Mouse (Mus musculus) limb, embryonic 12.5 days (tissue): Measurements from ENCODE around the gene Mrpl30. TPM values are rescaled to one million over a fixed set of nuclear protein-coding genes. Genes with fewer than 3 reads are reported as not detected.

Experiments used
- ATAC-seq: fragments of 200-750 bp; cut with Nextera tagmentation; 2 replicates; pipeline ENCODE4 v1.8.0; 2017; ENCODE audit warnings: low read depth, moderate TSS enrichment; ENCODE audit not compliant: insufficient number of reproducible peaks, insufficient read depth, low FRiP score, low TSS enrichment
- H3K27ac ChIP-seq: fragments of 300-500 bp; sonication (generic); 2 replicates; pipeline ENCODE4 v1.5.1; 2016; ENCODE audit warnings: mild to moderate bottlenecking, moderate library complexity
- H3K27me3 ChIP-seq: fragments of 300-500 bp; sonication (generic); 2 replicates; pipeline ENCODE4 v1.6.1; 2016; ENCODE audit warnings: mild to moderate bottlenecking, moderate library complexity
- H3K36me3 ChIP-seq: fragments of 300-500 bp; sonication (generic); 2 replicates; pipeline ENCODE4 v1.6.1; 2016; ENCODE audit warnings: mild to moderate bottlenecking, moderate library complexity
- H3K4me1 ChIP-seq: fragments of 300-500 bp; sonication (generic); replicated peaks from 2 replicates; pipeline ENCODE4 v1.6.1; 2016
- H3K4me2 ChIP-seq: fragments of 300-500 bp; sonication (generic); 2 replicates; pipeline ENCODE4 v1.6.1; 2016; ENCODE audit warnings: mild to moderate bottlenecking, moderate library complexity
- H3K4me3 ChIP-seq: fragments of 300-500 bp; sonication (generic); replicated peaks from 2 replicates; pipeline ENCODE4 v1.5.1; 2016; ENCODE audit warnings: mild to moderate bottlenecking
- H3K9ac ChIP-seq: fragments of 300-500 bp; sonication (generic); replicated peaks from 2 replicates; pipeline ENCODE4 v1.6.1; 2016; ENCODE audit warnings: mild to moderate bottlenecking, moderate library complexity
- H3K9me3 ChIP-seq: fragments of 300-500 bp; sonication (generic); 2 replicates; pipeline ENCODE4 v1.6.1; 2016; ENCODE audit warnings: mild to moderate bottlenecking, moderate library complexity
- WGBS: fragments of 180-500 bp; shearing (Covaris S2); methylation state at CpG from one replicate; pipeline ENCODE4 v1.1.7; 2016; 5-methylcytosine and 5-hydroxymethylcytosine counted together
- polyA plus RNA-seq: library from polyadenylated mRNA; unstranded; fragments of >200 nt; fragmentation: Nextera tagmentation; extraction: Ambion mirVana; gene quantifications from 2 replicates; pipeline ENCODE4 v1.2.1, GENCODE M21; 2016

Mrpl30 gene
- polyA plus RNA-seq = 232 and 238 TPM in 2 replicates

- peak; percentile 86 for ATAC-seq
- Histone ChIP-seq H3K9me3 (no peaks in the 10 kb centered on the region), H3K9ac (peak within 1 kb of the TSS; percentile 71), H3K4me3 (peak within 1 kb of the TSS; percentile 72), H3K4me2 (peak within 1 kb of the TSS; percentile 87), H3K36me3 (peaks cover 15% of the 10 kb centered on the region), H3K4me1 (peaks cover 18% of the 10 kb centered on the region), H3K27me3 (no peaks in the 10 kb centered on the region), H3K27ac (peak within 1 kb of the TSS; percentile 73)
- WGBS = under 1% methylated on average over 41 of the region's 41 CpGs
Observed at GRCm38 (mm10) chr1:37890025-37890652, at the start of gene Mrpl30, which contains the start of gene Mitd1. Gene Mrpl30 (plus strand): TSS chr1:37890477. Gene Mitd1 (minus strand): TSS chr1:37890411.

- Histone ChIP-seq H3K4me1 (no peaks in the 10 kb centered on the region), H3K27me3 (no peaks in the 10 kb centered on the region), H3K4me2 (no peak overlapping the region), H3K9ac (no peak overlapping the region), H3K4me3 (no peak overlapping the region), H3K9me3 (no peaks in the 10 kb centered on the region), H3K27ac (no peak overlapping the region), H3K36me3 (no peaks in the 10 kb centered on the region)
- no peak for ATAC-seq
- WGBS = 84% methylated on average over 8 of the region's 8 CpGs
Observed at GRCm38 (mm10) chr1:37846878-37847277, 43.4 kb upstream of the Mrpl30 start.

GRCm38 (mm10) chr1:37850696-37851095 lies 39.6 kb upstream of the Mrpl30 start:
- no peak for ATAC-seq
- Histone ChIP-seq H3K4me2 (no peak overlapping the region), H3K9me3 (no peaks in the 10 kb centered on the region), H3K4me3 (no peak overlapping the region), H3K9ac (no peak overlapping the region), H3K27me3 (no peaks in the 10 kb centered on the region), H3K4me1 (no peaks in the 10 kb centered on the region), H3K27ac (no peak overlapping the region), H3K36me3 (no peaks in the 10 kb centered on the region)
- WGBS = 58% methylated on average over 2 of the region's 2 CpGs

GRCm38 (mm10) chr1:37864511-37865400 lies 25.5 kb upstream of the Mrpl30 start:
- Histone ChIP-seq H3K36me3 (no peaks in the 10 kb centered on the region), H3K27me3 (peaks cover 7% of the 10 kb centered on the region; the same call in 1 of the 2 replicates), H3K27ac (peak overlapping the region; percentile 80), H3K4me2 (peak overlapping the region; percentile 68), H3K4me1 (peaks cover 4% of the 10 kb centered on the region; the same call in 1 of the 2 replicates), H3K9ac (peak overlapping the region; percentile 65), H3K4me3 (peak overlapping the region; percentile 65), H3K9me3 (0 out of 2 replicates have a peak, but pooled peaks cover 3% of the 10 kb centered on the region)
- WGBS = 1% methylated on average over 86 of the region's 90 CpGs
- ATAC-seq = peak; percentile 98

- WGBS = 12% methylated on average over 23 of the region's 23 CpGs
- ATAC-seq = no peak
- peak overlapping the region; percentile 65 for H3K9ac ChIP-seq
- H3K36me3 ChIP-seq = no peaks in the 10 kb centered on the region
- peak overlapping the region; percentile 65 for H3K4me3 ChIP-seq
- H3K4me2 ChIP-seq = peak overlapping the region; percentile 68
- H3K27ac ChIP-seq = peak overlapping the region; percentile 80
- 0 out of 2 replicates have a peak, but pooled peaks cover 3% of the 10 kb centered on the region for H3K9me3 ChIP-seq
- peaks cover 7% of the 10 kb centered on the region; the same call in 1 of the 2 replicates for H3K27me3 ChIP-seq
- peaks cover 4% of the 10 kb centered on the region; the same call in 1 of the 2 replicates for H3K4me1 ChIP-seq
Observed at GRCm38 (mm10) chr1:37865401-37866215, 24.7 kb upstream of the Mrpl30 start.

- H3K27me3 ChIP-seq = peaks cover 7% of the 10 kb centered on the region; the same call in 1 of the 2 replicates
- H3K36me3 ChIP-seq = no peaks in the 10 kb centered on the region
- H3K9ac ChIP-seq = peak within 1 kb of the TSS; percentile 65
- ATAC-seq = no peak
- H3K4me3 ChIP-seq = peak within 1 kb of the TSS; percentile 65
- peak within 1 kb of the TSS; percentile 80 for H3K27ac ChIP-seq
- H3K9me3 ChIP-seq = 0 out of 2 replicates have a peak, but pooled peaks cover 3% of the 10 kb centered on the region
- H3K4me2 ChIP-seq = peak within 1 kb of the TSS; percentile 68
- H3K4me1 ChIP-seq = peaks cover 4% of the 10 kb centered on the region; the same call in 1 of the 2 replicates
- WGBS = 86% methylated on average over 6 of the region's 6 CpGs
Observed at GRCm38 (mm10) chr1:37866286-37866685, 24.0 kb upstream of the Mrpl30 start, which contains the start of gene Tsga10. Gene Tsga10 (minus strand): TSS chr1:37866429.

- 62% methylated on average over 1 of the region's 1 CpGs for WGBS
- H3K27me3 ChIP-seq = peaks cover 7% of the 10 kb centered on the region; the same call in 1 of the 2 replicates
- H3K4me2 ChIP-seq = no peak overlapping the region
- ATAC-seq = no peak
- H3K9me3 ChIP-seq = 0 out of 2 replicates have a peak, but pooled peaks cover 3% of the 10 kb centered on the region
- H3K36me3 ChIP-seq = no peaks in the 10 kb centered on the region
- peaks cover 8% of the 10 kb centered on the region for H3K4me1 ChIP-seq
- H3K27ac ChIP-seq = no peak overlapping the region
- no peak overlapping the region for H3K4me3 ChIP-seq
- no peak overlapping the region for H3K9ac ChIP-seq
Observed at GRCm38 (mm10) chr1:37867056-37867455, 23.2 kb upstream of the Mrpl30 start.

- H3K4me2 ChIP-seq = no peak overlapping the region
- peaks cover 7% of the 10 kb centered on the region; the same call in 1 of the 2 replicates for H3K27me3 ChIP-seq
- no peak for ATAC-seq
- 0 out of 2 replicates have a peak, but pooled peaks cover 3% of the 10 kb centered on the region for H3K9me3 ChIP-seq
- no peaks in the 10 kb centered on the region for H3K36me3 ChIP-seq
- H3K4me1 ChIP-seq = peaks cover 8% of the 10 kb centered on the region
- H3K9ac ChIP-seq = no peak overlapping the region
- 68% methylated on average over 10 of the region's 10 CpGs for WGBS
- no peak overlapping the region for H3K27ac ChIP-seq
- no peak overlapping the region for H3K4me3 ChIP-seq
Observed at GRCm38 (mm10) chr1:37867684-37868322, 22.5 kb upstream of the Mrpl30 start.

GRCm38 (mm10) chr1:37868640-37869039 lies 21.6 kb upstream of the Mrpl30 start:
- H3K4me2 ChIP-seq = no peak overlapping the region
- ATAC-seq = no peak
- no peak overlapping the region for H3K27ac ChIP-seq
- H3K9me3 ChIP-seq = 0 out of 2 replicates have a peak, but pooled peaks cover 3% of the 10 kb centered on the region
- no peak overlapping the region for H3K9ac ChIP-seq
- H3K27me3 ChIP-seq = peaks cover 7% of the 10 kb centered on the region; the same call in 1 of the 2 replicates
- no peaks in the 10 kb centered on the region for H3K36me3 ChIP-seq
- H3K4me1 ChIP-seq = peaks cover 8% of the 10 kb centered on the region
- WGBS = 62% methylated on average over 10 of the region's 10 CpGs
- H3K4me3 ChIP-seq = no peak overlapping the region

GRCm38 (mm10) chr1:37869362-37869761 lies 20.9 kb upstream of the Mrpl30 start:
- Histone ChIP-seq H3K27me3 (peaks cover 7% of the 10 kb centered on the region; the same call in 1 of the 2 replicates), H3K4me1 (peaks cover 8% of the 10 kb centered on the region), H3K36me3 (no peaks in the 10 kb centered on the region), H3K9ac (no peak overlapping the region), H3K27ac (no peak overlapping the region), H3K4me3 (no peak overlapping the region), H3K4me2 (no peak overlapping the region), H3K9me3 (0 out of 2 replicates have a peak, but pooled peaks cover 3% of the 10 kb centered on the region)
- ATAC-seq = no peak
- 48% methylated on average over 2 of the region's 2 CpGs for WGBS
